Mouse (Mus musculus) CD8-positive naive resting alpha-beta T cell, adult 57 days (primary cell): ENCODE results near the gene Plod2. TPM values are rescaled to one million over a fixed set of nuclear protein-coding genes. Genes with fewer than 3 reads are reported as not detected.

Experiments
- total RNA-seq: library from RNA; stranded (reverse); gene quantifications from one replicate; pipeline ENCODE4 v1.2.4, GENCODE M21; 2023

Gene Plod2
- total RNA-seq = 1.2 TPM

GRCm38 (mm10) chr9:92541977-92542561 lies at the start of gene Plod2:
Gene Plod2 (plus strand): TSS chr9:92542223.

Other genes starting within 250 kb of the Plod2 start
- gene 1700057G04Rik, start 232.8 kb upstream of the Plod2 start, total RNA-seq = not detected
- gene Plscr4, start 84.8 kb upstream of the Plod2 start, total RNA-seq = 0.21 TPM